Mouse (Mus musculus): ENCODE measurements at regions not wholly inside any gene's neighbourhood (a gene's known extent, or its start where the extent isn't known, plus 50 kb on each side); places are given as distances from the start of the nearest gene placed in this dataset.
"Not testable (repeated sequence)": the region's sequence is repeated elsewhere in the genome, so short reads cannot be mapped to it uniquely, and the experiment has no call there.

DNA sequence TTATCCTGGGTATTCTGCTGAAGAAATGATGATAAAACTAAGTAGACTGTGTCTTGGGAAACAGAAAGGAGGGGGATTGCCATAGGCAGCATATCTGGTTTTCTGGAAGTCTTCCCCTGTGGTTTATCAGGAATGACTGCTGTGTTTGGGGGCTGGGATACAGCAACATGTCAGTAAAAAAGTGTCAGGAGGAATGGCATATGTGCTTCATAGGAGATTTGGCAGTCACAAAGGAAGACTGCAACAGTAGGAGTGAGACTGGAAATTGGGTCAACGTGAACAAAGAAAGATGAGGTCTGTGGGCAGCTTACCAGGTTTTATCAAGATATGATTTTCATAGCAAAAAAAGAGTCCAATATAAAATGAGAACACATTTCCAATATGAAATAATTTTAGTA, 641.1 kb upstream of the Nrxn1 start:
- DNase-seq (ENCODE audit: low read depth, low spot score), result no peak

DNA sequence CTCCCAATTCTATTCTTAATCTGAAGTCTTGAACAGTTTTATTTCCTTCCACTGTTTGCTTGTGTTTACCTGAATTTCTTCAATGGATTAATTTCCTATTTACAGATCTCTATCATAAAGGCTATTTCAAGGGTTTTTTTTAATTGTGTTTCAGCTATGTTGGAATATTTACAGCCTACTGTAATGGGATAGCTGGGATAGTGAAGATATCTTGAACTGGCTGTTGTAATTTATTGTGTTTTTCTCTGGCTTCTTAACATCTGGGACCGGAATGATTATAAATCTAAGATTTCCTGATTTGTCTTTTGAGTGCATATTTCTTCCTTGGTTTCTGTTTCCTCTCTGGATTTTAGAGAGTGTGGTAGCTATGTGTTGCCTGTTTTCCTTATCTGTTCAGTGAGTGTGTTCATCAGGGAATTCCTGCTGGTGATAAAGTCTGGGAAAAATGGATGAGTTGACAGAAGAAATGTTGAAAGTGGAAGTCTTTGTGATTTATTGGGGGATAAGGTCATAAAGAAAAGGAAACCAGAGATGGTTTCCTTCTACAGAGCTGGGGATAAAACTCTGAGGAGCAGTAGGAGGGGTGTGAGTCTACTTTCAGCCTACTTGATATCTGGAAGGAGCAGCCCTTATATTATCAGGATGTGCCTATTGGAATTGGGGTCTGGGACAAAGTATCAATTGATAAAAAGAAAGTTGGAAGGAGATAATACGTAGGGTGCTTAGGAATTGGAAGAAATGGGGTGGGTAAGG, 640.5 kb upstream of the Nrxn1 start:
- no peak for DNase-seq (ENCODE audit: low read depth, low spot score)

GRCm38 (mm10) chr17:91710412-91710811, 617.5 kb upstream of the Nrxn1 start:
- no peak for DNase-seq (ENCODE audit: low read depth, low spot score)

GRCm38 (mm10) chr17:91691063-91691462, 598.2 kb upstream of the Nrxn1 start:
- DNase-seq (ENCODE audit: low read depth, low spot score), result no peak

GRCm38 (mm10) chr17:91657449-91657848, 564.6 kb upstream of the Nrxn1 start:
- no peak for DNase-seq (ENCODE audit: low read depth, low spot score)

- no peak for DNase-seq (ENCODE audit: low read depth, low spot score)
Observed at GRCm38 (mm10) chr17:91657036-91657435, 564.2 kb upstream of the Nrxn1 start.

- no peak for DNase-seq (ENCODE audit: low read depth, low spot score)
Observed at GRCm38 (mm10) chr17:91631915-91632314, 539.0 kb upstream of the Nrxn1 start.

- peak; percentile 5 for DNase-seq (ENCODE audit: low read depth, low spot score)
Observed at GRCm38 (mm10) chr17:91614175-91614574, 521.3 kb upstream of the Nrxn1 start.

- no peak for DNase-seq (ENCODE audit: low read depth, low spot score)
Observed at GRCm38 (mm10) chr17:91589120-91589519, 496.2 kb upstream of the Nrxn1 start.

DNA sequence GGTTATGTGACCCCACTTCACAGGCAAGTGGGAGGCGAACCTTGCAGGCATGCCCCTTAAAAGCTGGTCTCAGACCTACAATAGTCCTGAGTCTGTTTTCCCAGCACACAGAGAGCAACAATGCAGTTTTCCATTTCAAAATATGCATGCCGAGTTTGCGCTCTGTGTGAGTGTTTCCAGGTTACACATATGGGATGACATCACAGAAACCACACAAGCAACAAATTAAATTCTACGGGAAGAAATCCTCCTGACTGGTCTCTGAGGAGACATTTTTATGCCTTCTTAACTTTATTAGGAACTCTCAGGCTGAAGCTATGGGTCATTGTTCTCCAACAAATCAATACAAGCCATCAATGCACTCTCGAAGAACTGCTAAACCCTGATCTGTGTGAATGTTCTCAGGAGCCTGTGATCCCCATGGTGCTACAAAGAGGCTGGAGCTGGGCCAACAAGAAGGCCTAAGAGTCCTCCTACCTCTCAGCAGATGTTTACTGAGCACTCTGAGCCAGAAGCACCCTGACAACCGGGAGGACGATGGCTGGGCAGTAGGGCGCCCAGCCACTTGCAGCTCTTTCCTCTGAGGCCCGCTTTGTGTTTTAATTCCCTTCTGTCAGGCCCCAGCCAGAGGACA, 458.3 kb upstream of the Nrxn1 start:
- DNase-seq (ENCODE audit: low read depth, low spot score), result not testable (repeated sequence)

- DNase-seq (ENCODE audit: low read depth, low spot score), result no peak
Observed at GRCm38 (mm10) chr17:91531488-91531887, 438.6 kb upstream of the Nrxn1 start.

- DNase-seq (ENCODE audit: low read depth, low spot score), result no peak
Observed at GRCm38 (mm10) chr17:91517256-91517655, 424.4 kb upstream of the Nrxn1 start.
